Mouse (Mus musculus) thymus, adult 2 months (tissue): ENCODE measurements at regions not wholly inside any gene's neighbourhood (a gene's known extent, or its start where the extent isn't known, plus 50 kb on each side); places are given as distances from the start of the nearest gene placed in this dataset.

Source experiments
- DNase-seq: peaks from one replicate; pipeline ENCODE4 v3.0.0; 2021
- H3K27ac ChIP-seq: fragments of 200-500 bp; 2 replicates; pipeline ENCODE4 v1.5.1; 2012; ENCODE audit warnings: low read length, control low read depth; ENCODE audit not compliant: control insufficient read depth, insufficient read depth
- H3K27me3 ChIP-seq: fragments of 200-500 bp; 2 replicates; pipeline ENCODE4 v1.6.1; 2012; ENCODE audit warnings: mild to moderate bottlenecking, low read length, moderate library complexity, mixed read lengths; ENCODE audit not compliant: control insufficient read depth, insufficient read depth
- H3K36me3 ChIP-seq: fragments of 200-500 bp; 2 replicates; pipeline ENCODE4 v1.6.1; 2012; ENCODE audit warnings: mild to moderate bottlenecking, low read length, moderate library complexity; ENCODE audit not compliant: control insufficient read depth, insufficient read depth
- H3K4me1 ChIP-seq: fragments of 200-500 bp; replicated peaks from 2 replicates; pipeline ENCODE4 v1.6.1; 2012; ENCODE audit warnings: low read length; ENCODE audit not compliant: control insufficient read depth, insufficient read depth
- H3K4me3 ChIP-seq: fragments of 200-500 bp; 2 replicates; pipeline ENCODE4 v1.5.1; 2012; ENCODE audit warnings: mild to moderate bottlenecking, low read length, control low read depth, moderate library complexity; ENCODE audit not compliant: control insufficient read depth, insufficient read depth
- CTCF ChIP-seq: fragments of 200-500 bp; IDR thresholded peaks from 2 replicates; pipeline ENCODE4 v1.5.1; 2012; ENCODE audit warnings: mild to moderate bottlenecking, control low read depth, low read length, moderate library complexity, borderline replicate concordance; ENCODE audit not compliant: control insufficient read depth, poor library complexity, insufficient read depth; ENCODE audit errors: extremely low read depth
- POLR2A ChIP-seq: fragments of 200-500 bp; IDR thresholded peaks from 2 replicates; pipeline ENCODE4 v1.6.1; 2012; ENCODE audit warnings: mild to moderate bottlenecking, low read length, control low read depth, moderate library complexity; ENCODE audit not compliant: control insufficient read depth, poor library complexity, insufficient read depth; ENCODE audit errors: extremely low read depth
- WGBS: fragments of 180-500 bp; shearing (Covaris S2); methylation state at CpG from one replicate; pipeline ENCODE4 v1.1.7; 2018; 5-methylcytosine and 5-hydroxymethylcytosine counted together

- DNase-seq: no peak
- Histone ChIP-seq H3K4me3 (no peak overlapping the region), H3K36me3 (no peaks in the 10 kb centered on the region), H3K4me1 (no peaks in the 10 kb centered on the region), H3K27me3 (no peaks in the 10 kb centered on the region), H3K27ac (no peak overlapping the region)
- no peak for TF ChIP-seq POLR2A
- 95% methylated on average over 6 of the region's 6 CpGs for WGBS
Observed at GRCm38 (mm10) chr12:32581304-32581703, 202.8 kb downstream of the Ccdc71l start.

- WGBS: 46% methylated on average over 10 of the region's 10 CpGs
- H3K4me1 ChIP-seq: no peaks in the 10 kb centered on the region
- no peak overlapping the region for H3K27ac ChIP-seq
- TF ChIP-seq POLR2A (no peak), CTCF (no peak)
- H3K36me3 ChIP-seq: no peaks in the 10 kb centered on the region
- H3K27me3 ChIP-seq: no peaks in the 10 kb centered on the region
- no peak for DNase-seq
- H3K4me3 ChIP-seq: no peak overlapping the region
Observed at GRCm38 (mm10) chr12:32602131-32602815, 217.1 kb upstream of the Nampt start.

GRCm38 (mm10) chr12:32605353-32605752 is 214.0 kb upstream of the Nampt start:
- Histone ChIP-seq H3K27me3 (no peaks in the 10 kb centered on the region), H3K36me3 (no peaks in the 10 kb centered on the region), H3K4me1 (no peaks in the 10 kb centered on the region), H3K4me3 (no peak overlapping the region), H3K27ac (no peak overlapping the region)
- TF ChIP-seq CTCF (no peak), POLR2A (no peak)
- no peak for DNase-seq

- H3K27ac ChIP-seq: no peak overlapping the region
- H3K4me1 ChIP-seq: no peaks in the 10 kb centered on the region
- WGBS: 88% methylated on average over 3 of the region's 3 CpGs
- no peak overlapping the region for H3K4me3 ChIP-seq
- no peaks in the 10 kb centered on the region for H3K27me3 ChIP-seq
- no peak for TF ChIP-seq POLR2A
- no peak for TF ChIP-seq CTCF
- H3K36me3 ChIP-seq: no peaks in the 10 kb centered on the region
- DNase-seq: no peak
Observed at GRCm38 (mm10) chr12:32615000-32615399, 204.3 kb upstream of the Nampt start.

GRCm38 (mm10) chr12:32616086-32616485 is 203.3 kb upstream of the Nampt start:
- Histone ChIP-seq H3K27me3 (no peaks in the 10 kb centered on the region), H3K36me3 (no peaks in the 10 kb centered on the region), H3K4me3 (no peak overlapping the region), H3K27ac (no peak overlapping the region), H3K4me1 (no peaks in the 10 kb centered on the region)
- no peak for DNase-seq
- WGBS: 95% methylated on average over 5 of the region's 5 CpGs
- TF ChIP-seq POLR2A (no peak), CTCF (no peak)

GRCm38 (mm10) chr12:32617031-32617430 is 202.3 kb upstream of the Nampt start:
- DNase-seq: no peak
- WGBS: 97% methylated on average over 1 of the region's 1 CpGs
- no peaks in the 10 kb centered on the region for H3K27me3 ChIP-seq
- no peaks in the 10 kb centered on the region for H3K36me3 ChIP-seq
- no peak for TF ChIP-seq POLR2A
- no peak for TF ChIP-seq CTCF
- H3K27ac ChIP-seq: no peak overlapping the region
- no peak overlapping the region for H3K4me3 ChIP-seq
- no peaks in the 10 kb centered on the region for H3K4me1 ChIP-seq

GRCm38 (mm10) chr12:32619830-32620229 is 199.5 kb upstream of the Nampt start:
- H3K27me3 ChIP-seq: no peaks in the 10 kb centered on the region
- no peak overlapping the region for H3K4me3 ChIP-seq
- DNase-seq: no peak
- no peaks in the 10 kb centered on the region for H3K4me1 ChIP-seq
- 92% methylated on average over 4 of the region's 4 CpGs for WGBS
- TF ChIP-seq POLR2A: no peak
- TF ChIP-seq CTCF: no peak
- H3K36me3 ChIP-seq: no peaks in the 10 kb centered on the region
- H3K27ac ChIP-seq: no peak overlapping the region
